Mouse (Mus musculus): ENCODE results near the gene Mrgpre. TPM values are rescaled to one million over a fixed set of nuclear protein-coding genes. Genes with fewer than 3 reads are reported as not detected.

Mrgpre gene
- polyA plus RNA-seq, 1 experiment from 2014 or later = 0.90 TPM

DNA sequence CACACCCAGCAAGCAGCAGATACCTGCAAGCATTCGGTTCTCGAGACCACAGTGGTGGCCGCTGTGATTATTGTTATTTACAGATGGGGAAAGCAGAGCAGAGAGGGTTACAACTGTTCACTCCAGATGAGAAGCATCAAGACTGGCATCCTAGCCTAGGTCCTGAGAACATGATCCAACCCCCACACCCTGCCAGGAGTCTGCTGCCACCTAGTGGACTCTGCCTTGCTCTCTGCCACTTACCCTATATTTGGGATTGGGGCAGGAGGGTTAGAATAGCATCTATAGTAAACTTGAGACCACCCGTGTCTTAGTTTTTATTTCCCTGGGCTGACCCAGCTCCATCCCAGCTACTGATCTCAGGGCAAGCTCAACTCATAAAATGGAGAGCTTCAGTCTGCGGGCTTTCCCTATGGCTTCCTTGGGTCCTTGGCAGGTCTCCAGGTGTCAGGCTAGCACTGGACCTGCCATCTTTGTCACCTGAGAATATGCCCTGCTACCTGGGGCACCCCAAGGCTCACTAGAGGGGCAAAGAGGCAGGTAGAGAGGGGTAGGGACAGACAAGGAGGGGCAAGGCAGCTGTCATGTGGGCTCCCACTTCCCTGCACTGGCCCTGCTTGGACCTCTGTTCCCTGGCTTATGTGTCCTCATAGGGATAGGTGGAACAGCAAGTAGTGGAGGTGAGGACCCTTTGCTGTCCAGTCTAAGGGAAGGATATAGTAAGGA lies 30.1 kb downstream of the Mrgpre start:
- no peak overlapping the region for H3K4me3 ChIP-seq (replicated peaks)
- no peak overlapping the region for H3K4me2 ChIP-seq
- H3K9me3 ChIP-seq = no peaks in the 10 kb centered on the region
- no peak overlapping the region for H3K9ac ChIP-seq
- WGBS = 38% methylated on average over 5 of the region's 5 CpGs
- H3K36me3 ChIP-seq = no peaks in the 10 kb centered on the region
- 0 out of 2 replicates have a peak, but pooled peaks cover 4% of the 10 kb centered on the region for H3K27me3 ChIP-seq (replicated peaks)
- peaks cover 10% of the 10 kb centered on the region; the same call in 1 of the 2 replicates for H3K4me1 ChIP-seq
- ATAC-seq (ENCODE audit: insufficient read depth, low FRiP score, low read depth) = no peak
- H3K27ac ChIP-seq = no peak overlapping the region

DNA sequence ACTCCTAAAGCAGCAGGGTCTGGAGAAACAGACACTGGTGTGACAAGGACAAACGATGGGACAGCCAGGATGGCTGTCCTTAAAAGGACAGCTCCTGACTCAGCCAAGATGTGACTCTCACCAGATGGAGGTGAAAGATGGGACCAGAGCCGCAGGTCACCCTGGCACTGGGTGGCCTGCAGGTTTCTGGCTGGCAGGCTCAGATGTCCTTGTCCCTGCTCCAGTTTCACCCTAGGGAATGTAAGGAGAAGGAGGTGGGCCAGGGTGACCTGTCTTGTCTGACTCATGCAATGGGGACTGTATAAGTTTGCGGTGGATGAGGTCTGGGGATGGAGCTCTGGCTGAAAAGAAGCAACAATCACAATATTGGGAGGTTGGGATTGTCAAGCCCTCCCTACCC lies 31.7 kb downstream of the Mrgpre start:
- no peak overlapping the region for H3K4me3 ChIP-seq (replicated peaks)
- H3K9ac ChIP-seq = no peak overlapping the region
- no peaks in the 10 kb centered on the region for H3K9me3 ChIP-seq
- H3K27me3 ChIP-seq (replicated peaks) = 0 out of 2 replicates have a peak, but pooled peaks cover under 1% of the 10 kb centered on the region
- no peak overlapping the region for H3K4me2 ChIP-seq
- ATAC-seq (ENCODE audit: insufficient read depth, low FRiP score, low read depth) = no peak
- peaks cover 14% of the 10 kb centered on the region; the same call in 1 of the 2 replicates for H3K4me1 ChIP-seq
- WGBS = 79% methylated on average over 3 of the region's 3 CpGs
- no peaks in the 10 kb centered on the region for H3K36me3 ChIP-seq
- H3K27ac ChIP-seq = no peak overlapping the region

DNA sequence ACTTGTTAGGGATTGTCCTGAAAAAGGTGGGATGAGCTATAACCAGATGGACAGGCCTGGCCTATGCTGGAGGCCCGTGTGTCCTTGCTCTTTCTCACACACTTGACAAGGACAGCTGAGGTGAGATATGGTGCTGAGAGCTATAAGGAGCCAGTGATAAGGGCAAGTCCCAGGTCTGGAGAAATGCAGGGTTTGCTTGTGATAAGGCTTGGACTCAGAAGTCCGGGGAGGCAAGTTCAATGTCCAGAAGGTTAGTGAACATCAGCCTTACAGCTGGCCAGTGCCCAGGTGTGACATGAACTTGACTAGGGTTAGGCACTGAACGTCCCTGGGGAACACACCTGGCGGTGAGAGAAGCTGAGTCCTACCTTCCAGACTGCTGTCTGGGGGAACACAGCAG lies 32.2 kb downstream of the Mrgpre start:
- Histone ChIP-seq H3K27me3 (replicated peaks) (no peaks in the 10 kb centered on the region), H3K4me3 (replicated peaks) (no peak overlapping the region), H3K4me2 (no peak overlapping the region), H3K9ac (no peak overlapping the region), H3K36me3 (no peaks in the 10 kb centered on the region), H3K4me1 (peaks cover 9% of the 10 kb centered on the region; the same call in 1 of the 2 replicates), H3K9me3 (no peaks in the 10 kb centered on the region), H3K27ac (no peak overlapping the region)
- ATAC-seq (ENCODE audit: insufficient read depth, low FRiP score, low read depth) = no peak
- 58% methylated on average over 4 of the region's 4 CpGs for WGBS

DNA sequence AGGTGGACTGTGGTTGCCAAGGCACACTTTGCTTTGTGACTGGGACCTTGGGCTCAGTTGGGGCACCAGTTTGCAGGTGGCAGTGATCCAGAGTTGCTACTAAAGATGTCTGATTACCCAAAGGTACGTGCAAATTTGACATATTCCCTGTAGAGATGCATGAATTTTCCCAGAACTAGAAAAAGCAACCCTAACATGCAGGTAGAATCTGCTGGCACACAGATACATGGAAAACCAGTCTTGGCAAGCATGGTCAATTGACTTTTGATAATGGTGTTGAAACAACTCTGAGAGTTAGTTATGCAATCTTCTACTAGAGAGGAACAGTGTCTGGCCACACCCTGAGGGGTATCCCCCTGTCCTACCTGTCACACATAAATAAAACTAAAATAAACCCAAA lies 32.9 kb downstream of the Mrgpre start:
- no peaks in the 10 kb centered on the region for H3K36me3 ChIP-seq
- no peak overlapping the region for H3K9ac ChIP-seq
- no peaks in the 10 kb centered on the region for H3K9me3 ChIP-seq
- ATAC-seq (ENCODE audit: insufficient read depth, low FRiP score, low read depth) = no peak
- 63% methylated on average over 1 of the region's 1 CpGs for WGBS
- H3K27me3 ChIP-seq (replicated peaks) = no peaks in the 10 kb centered on the region
- no peak overlapping the region for H3K4me2 ChIP-seq
- H3K4me3 ChIP-seq (replicated peaks) = no peak overlapping the region
- H3K27ac ChIP-seq = no peak overlapping the region
- H3K4me1 ChIP-seq = peaks cover 5% of the 10 kb centered on the region; the same call in 1 of the 2 replicates

DNA sequence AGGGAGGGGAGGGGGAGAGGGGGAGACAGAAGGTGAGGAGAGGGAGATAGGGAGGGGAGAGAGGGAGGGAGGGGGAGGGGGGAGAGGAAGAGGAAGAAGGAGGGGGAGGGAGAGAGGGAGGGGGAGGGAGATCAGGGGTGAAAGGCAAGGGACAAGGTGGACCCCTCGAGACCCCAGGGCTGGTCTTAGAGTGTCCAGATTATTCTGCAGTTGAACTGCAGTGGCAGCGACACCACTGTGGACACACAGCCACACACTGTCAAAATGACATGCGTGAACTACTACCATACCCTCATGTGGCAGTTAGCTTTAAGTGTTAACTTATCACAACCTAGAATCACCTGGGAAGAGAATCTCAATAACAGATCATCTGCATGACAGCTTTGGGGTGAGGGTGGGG lies 35.3 kb downstream of the Mrgpre start:
- H3K9me3 ChIP-seq = no peaks in the 10 kb centered on the region
- no peak overlapping the region for H3K4me2 ChIP-seq
- H3K36me3 ChIP-seq = no peaks in the 10 kb centered on the region
- no peak overlapping the region for H3K27ac ChIP-seq
- H3K27me3 ChIP-seq (replicated peaks) = no peaks in the 10 kb centered on the region
- WGBS = 58% methylated on average over 3 of the region's 3 CpGs
- no peak overlapping the region for H3K9ac ChIP-seq
- peaks cover 11% of the 10 kb centered on the region for H3K4me1 ChIP-seq
- no peak for ATAC-seq (ENCODE audit: insufficient read depth, low FRiP score, low read depth)
- H3K4me3 ChIP-seq (replicated peaks) = no peak overlapping the region

DNA sequence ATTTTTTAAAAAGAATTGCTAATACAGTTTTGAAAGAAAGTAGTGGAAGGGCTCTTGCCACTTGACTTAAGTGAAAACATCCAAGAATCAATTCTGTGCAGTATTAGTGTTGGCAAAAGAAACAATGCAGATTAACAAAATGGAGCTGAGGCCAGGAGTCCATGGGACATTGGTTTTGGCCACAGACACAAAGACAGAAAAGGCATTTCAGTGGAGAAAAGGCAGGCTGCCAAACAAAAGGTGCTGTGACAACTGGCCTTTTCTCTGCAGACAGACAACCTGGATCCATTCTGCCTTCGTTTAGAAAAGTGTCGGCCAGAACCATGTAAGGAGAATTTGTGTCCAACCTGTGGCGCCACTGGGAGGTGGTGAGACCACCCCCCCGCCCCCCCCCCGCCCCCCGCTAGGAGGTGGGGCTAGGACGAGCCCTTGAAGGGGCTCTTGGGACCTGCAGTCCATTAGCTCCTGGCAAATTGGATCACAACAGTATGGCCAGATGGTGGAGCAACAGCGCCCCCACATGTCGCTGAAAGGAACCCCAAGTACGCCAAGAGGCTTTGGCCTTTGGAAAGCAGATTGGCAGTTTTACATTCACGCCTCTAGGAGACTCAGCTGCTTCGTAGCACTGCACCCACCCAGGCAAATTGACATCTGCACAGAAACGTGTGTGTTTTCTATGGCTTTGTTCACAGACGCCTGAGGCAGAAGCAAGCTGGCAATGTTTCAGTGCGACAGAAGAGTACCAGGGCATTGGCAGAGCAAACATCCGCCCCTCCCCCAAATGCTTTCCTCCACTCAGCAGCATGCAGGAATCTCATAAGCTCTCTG lies 36.0 kb downstream of the Mrgpre start:
- H3K4me3 ChIP-seq (replicated peaks) = no peak overlapping the region
- peaks cover 11% of the 10 kb centered on the region for H3K4me1 ChIP-seq
- 3% methylated on average over 16 of the region's 16 CpGs for WGBS
- peak; percentile 71; the same call in 1 of the 2 replicates for ATAC-seq (ENCODE audit: insufficient read depth, low FRiP score, low read depth)
- no peaks in the 10 kb centered on the region for H3K9me3 ChIP-seq
- no peak overlapping the region for H3K27ac ChIP-seq
- H3K27me3 ChIP-seq (replicated peaks) = no peaks in the 10 kb centered on the region
- H3K9ac ChIP-seq = 0 out of 2 replicates have a peak overlapping the region, but pooled peaks have one; percentile 19
- H3K4me2 ChIP-seq = peak overlapping the region; percentile 49
- no peaks in the 10 kb centered on the region for H3K36me3 ChIP-seq

DNA sequence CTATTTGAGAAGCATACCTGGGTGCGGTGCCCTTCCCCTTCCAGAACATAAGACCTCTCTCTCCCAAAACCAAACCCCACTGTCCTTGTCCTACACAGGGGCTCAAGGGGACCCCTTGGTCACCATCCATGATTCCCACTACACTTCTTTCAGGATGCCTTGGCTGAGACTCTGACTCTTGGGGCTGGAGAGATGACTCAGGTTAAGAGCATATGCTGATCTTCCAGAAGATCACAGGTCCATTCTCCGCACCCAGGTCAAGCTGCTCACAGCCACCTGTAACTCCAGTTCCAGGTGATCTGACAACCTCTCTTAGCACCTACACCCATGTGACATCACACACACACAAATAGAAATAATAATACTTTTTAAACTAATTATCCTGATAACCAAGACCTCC lies 43.6 kb downstream of the Mrgpre start:
- ATAC-seq (ENCODE audit: insufficient read depth, low FRiP score, low read depth) = no peak
- peak overlapping the region; percentile 94 for H3K4me2 ChIP-seq
- WGBS = 12% methylated on average over 2 of the region's 2 CpGs
- no peaks in the 10 kb centered on the region for H3K27me3 ChIP-seq (replicated peaks)
- H3K9ac ChIP-seq = peak overlapping the region; percentile 88; the same call in 1 of the 2 replicates
- peak overlapping the region; percentile 73 for H3K4me3 ChIP-seq (replicated peaks)
- H3K4me1 ChIP-seq = peaks cover 40% of the 10 kb centered on the region
- H3K36me3 ChIP-seq = no peaks in the 10 kb centered on the region
- peak overlapping the region; percentile 88 for H3K27ac ChIP-seq
- H3K9me3 ChIP-seq = no peaks in the 10 kb centered on the region

DNA sequence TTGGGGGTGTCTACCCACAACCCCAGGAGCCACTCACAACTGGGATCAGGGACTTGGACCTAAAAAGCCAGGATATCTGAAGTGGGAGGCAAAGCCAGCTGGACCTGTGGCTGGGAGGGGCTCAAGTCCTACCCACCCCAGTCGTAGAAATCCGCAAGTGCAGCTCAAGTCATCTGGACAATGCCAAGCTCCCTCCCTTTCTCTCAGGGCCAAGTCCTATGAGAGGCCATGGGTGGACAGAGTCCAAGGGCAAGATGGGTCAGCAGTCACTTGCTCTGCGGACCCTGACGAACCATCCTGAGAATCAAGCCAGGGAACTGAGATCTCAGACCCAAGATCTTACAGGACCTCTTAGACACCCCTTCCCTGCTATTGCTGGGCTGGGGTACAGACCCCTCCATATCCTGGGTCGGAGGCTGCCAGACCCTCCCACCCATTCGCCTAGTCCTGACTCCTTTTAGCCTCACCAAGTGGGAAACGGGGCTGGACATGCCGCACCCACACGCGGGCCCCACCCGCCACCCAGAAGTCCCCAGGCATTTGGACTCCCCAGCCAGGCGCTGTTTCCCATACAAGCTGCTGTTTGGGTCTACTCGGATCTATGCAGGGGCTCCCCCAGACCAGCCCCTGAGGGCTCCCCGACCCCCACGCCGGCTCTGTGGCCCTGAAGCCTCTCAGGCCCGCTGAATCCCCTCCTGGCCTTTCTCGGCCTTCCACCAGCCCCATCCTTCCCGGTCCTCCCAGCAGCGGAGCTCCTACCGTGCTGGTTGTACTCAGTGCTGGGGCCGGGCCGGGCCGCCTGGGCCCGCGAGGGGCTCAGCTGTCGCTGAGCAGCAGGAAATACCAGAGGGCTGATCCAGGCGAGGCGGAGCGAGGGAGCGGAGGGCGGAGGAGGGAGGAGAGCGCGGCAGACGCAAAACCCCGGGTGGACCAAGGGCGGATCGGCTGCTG lies 44.5 kb downstream of the Mrgpre start:
- no peaks in the 10 kb centered on the region for H3K27me3 ChIP-seq (replicated peaks)
- peak; percentile 89 for ATAC-seq (ENCODE audit: insufficient read depth, low FRiP score, low read depth)
- peak overlapping the region; percentile 94 for H3K4me2 ChIP-seq
- H3K4me3 ChIP-seq (replicated peaks) = peak overlapping the region; percentile 73
- peaks cover 40% of the 10 kb centered on the region for H3K4me1 ChIP-seq
- WGBS = 2% methylated on average over 38 of the region's 38 CpGs
- H3K9ac ChIP-seq = peak overlapping the region; percentile 88
- peak overlapping the region; percentile 88 for H3K27ac ChIP-seq
- H3K36me3 ChIP-seq = no peaks in the 10 kb centered on the region
- no peaks in the 10 kb centered on the region for H3K9me3 ChIP-seq

DNA sequence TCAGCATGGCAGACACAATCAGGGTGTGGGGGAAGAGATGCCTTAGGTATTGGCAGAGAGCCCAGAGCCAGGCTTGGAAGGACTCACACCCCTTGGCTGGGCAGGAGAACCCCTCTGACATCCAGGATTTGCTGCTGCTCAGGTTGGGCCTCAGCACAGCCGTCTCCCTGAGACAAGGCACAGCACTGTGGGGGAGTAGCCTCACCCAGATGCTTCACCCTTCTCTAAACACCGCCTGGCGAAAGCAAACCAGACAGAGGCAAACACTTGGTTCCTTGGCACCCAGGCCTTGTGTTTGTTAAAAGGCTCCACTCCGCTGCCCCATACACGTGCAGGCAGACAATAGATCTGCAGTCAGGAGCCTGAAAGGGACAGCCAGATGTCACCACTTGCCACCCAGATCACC lies 45.7 kb downstream of the Mrgpre start:
- H3K4me3 ChIP-seq (replicated peaks) = peak overlapping the region; percentile 73
- H3K9me3 ChIP-seq = no peaks in the 10 kb centered on the region
- no peak for ATAC-seq (ENCODE audit: insufficient read depth, low FRiP score, low read depth)
- H3K36me3 ChIP-seq = 0 out of 2 replicates have a peak, but pooled peaks cover 5% of the 10 kb centered on the region
- peak overlapping the region; percentile 88; the same call in 1 of the 2 replicates for H3K9ac ChIP-seq
- H3K4me1 ChIP-seq = peaks cover 34% of the 10 kb centered on the region
- peak overlapping the region; percentile 88 for H3K27ac ChIP-seq
- H3K27me3 ChIP-seq (replicated peaks) = no peaks in the 10 kb centered on the region
- 27% methylated on average over 5 of the region's 5 CpGs for WGBS
- peak overlapping the region; percentile 94 for H3K4me2 ChIP-seq

DNA sequence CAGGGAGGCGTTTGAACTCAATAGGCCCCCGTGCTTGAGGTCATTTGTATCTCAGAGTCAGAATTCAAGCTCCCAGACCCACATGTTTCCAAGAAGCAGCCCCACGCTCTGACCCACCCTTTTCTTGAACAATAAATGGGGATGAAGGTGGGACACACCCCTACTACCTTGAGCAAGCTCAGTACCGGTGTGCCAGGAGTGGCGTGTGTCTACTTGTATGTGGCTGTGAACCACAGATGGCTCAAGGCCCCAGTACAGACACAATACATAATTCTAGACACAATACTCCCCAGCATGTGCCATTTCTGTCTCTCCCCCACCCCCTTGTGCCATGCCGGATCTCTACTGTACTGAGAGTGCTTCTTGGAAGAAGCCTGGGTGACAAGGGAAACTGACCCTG lies 46.1 kb downstream of the Mrgpre start:
- Histone ChIP-seq H3K36me3 (0 out of 2 replicates have a peak, but pooled peaks cover 5% of the 10 kb centered on the region), H3K27ac (peak overlapping the region; percentile 88), H3K4me2 (peak overlapping the region; percentile 94), H3K27me3 (replicated peaks) (no peaks in the 10 kb centered on the region), H3K9me3 (no peaks in the 10 kb centered on the region), H3K4me3 (replicated peaks) (peak overlapping the region; percentile 73), H3K9ac (no peak overlapping the region), H3K4me1 (peaks cover 34% of the 10 kb centered on the region)
- WGBS = 54% methylated on average over 6 of the region's 6 CpGs
- 0 out of 2 replicates have a peak, but pooled peaks have one; percentile 5 for ATAC-seq (ENCODE audit: insufficient read depth, low FRiP score, low read depth)

DNA sequence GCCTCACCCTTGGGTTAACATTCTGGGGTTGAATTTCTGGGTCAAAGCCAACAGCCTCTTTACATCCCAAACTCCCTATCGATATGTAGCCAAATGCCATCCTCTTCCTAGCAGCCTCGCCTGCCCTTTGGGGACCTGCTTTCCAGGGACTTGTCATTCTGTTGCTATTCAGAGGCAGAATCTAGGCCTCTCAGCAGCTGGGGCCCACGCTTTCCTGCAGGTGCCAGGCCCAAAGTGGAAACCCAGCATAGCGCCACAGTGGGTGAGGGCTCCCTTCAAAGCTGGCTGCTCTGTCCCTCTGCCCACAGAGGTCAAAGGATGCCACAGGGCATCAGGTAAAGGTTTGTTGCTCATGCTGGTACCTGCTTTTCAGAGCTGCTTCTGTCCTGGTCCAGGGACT lies 50.6 kb downstream of the Mrgpre start:
- Histone ChIP-seq H3K4me2 (no peak overlapping the region), H3K27me3 (replicated peaks) (no peaks in the 10 kb centered on the region), H3K9ac (no peak overlapping the region), H3K4me1 (peaks cover 20% of the 10 kb centered on the region), H3K27ac (no peak overlapping the region), H3K36me3 (0 out of 2 replicates have a peak, but pooled peaks cover 5% of the 10 kb centered on the region), H3K9me3 (no peaks in the 10 kb centered on the region), H3K4me3 (replicated peaks) (no peak overlapping the region)
- no peak for ATAC-seq (ENCODE audit: insufficient read depth, low FRiP score, low read depth)
- 94% methylated on average over 4 of the region's 4 CpGs for WGBS
